Mouse (Mus musculus) stomach, postnatal 0 days (tissue): ENCODE results near the gene Syt8.

Source experiments
- CTCF ChIP-seq: IDR thresholded peaks from 2 replicates; pipeline ENCODE4 v1.5.1; 2016; ENCODE audit warnings: antibody characterized with exemption, low read depth, mild to moderate bottlenecking, moderate library complexity
- EP300 ChIP-seq: optimal IDR thresholded peaks from 2 replicates; pipeline ENCODE3; 2016; ENCODE audit warnings: antibody characterized with exemption

- TF ChIP-seq CTCF (no peak), EP300 (no peak)
These were observed 8.3 kb downstream of the Syt8 start for GRCm38 (mm10) chr7:142442908-142443420.
